Mouse (Mus musculus) adrenal gland, adult (tissue): ENCODE data around the gene Azin2.

Source experiments
- DNase-seq, 2 experiments: peaks; one replicate each; pipeline ENCODE4 v3.0.0; 2022 to 2023; ENCODE audit warnings: low spot score in 1 of 2; ENCODE audit not compliant: inconsistent age in 2 of 2

Azin2 gene

DNA sequence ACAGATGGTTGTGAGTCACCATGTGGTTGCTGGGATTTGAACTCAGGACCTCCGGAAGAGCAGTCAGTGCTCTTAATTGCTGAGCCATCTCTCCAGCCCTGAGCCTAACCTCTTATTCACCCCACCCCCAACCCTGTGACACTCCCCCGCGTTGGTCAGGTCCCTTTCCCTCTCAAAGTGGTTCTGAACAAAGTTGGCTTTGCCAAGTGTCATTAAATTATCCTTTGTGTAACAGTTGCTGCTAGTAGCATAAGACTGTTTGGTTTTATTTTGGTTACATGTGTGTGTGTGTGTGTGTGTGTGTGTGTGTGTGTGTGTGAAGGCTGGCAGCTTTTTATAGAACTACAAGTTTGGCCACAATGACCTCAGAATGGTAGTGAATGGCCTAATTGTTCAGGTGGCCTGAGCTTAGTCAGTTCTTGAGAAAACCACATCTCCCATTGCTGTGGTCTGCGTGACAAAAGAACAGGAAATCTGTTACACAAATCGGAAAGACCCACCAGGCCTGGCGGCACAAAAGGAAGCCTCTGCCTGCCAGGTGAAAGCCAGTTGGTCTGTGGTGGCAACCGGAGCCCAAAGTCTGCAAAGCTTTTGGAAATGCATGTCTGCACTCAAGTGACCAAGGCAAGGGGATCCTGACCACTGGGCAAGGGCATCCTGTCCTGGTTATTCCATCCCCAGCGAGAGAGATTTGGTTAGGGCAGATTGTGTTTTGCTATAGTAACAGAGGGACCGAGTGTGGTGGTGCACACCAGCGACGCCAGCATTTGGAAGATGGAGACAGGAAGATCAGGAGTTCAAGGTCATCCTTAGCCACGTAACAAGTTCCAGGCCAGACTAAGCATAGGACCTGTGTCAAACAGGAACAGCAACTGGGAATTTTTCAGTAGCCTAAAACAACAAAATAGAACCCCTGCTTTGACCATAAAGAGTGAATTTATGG lies 18.9 kb upstream of the Azin2 start:
- DNase-seq = no peak

GRCm38 (mm10) chr4:128978634-128979033 lies 16.4 kb upstream of the Azin2 start:
- no peak for DNase-seq

DNA sequence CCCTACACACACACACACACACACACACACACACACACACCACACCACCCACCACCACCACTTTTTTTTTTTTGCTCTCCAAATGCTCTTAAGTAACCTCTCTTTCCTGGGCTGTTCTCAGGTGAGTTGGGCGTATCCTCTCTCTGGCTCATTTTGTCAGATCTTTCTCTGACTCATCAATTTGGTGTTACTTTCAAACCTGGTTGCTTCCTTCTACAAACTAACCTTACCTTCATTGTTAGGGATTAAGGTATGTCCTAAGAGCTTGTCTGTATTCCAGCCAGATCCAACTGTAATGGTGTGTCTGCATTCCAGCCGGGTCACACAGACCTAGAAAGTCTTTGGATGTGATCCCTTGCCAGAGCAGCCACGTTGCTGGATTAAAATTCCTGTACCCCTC lies 15.0 kb upstream of the Azin2 start:
- no peak for DNase-seq

GRCm38 (mm10) chr4:128976577-128976976 lies 14.3 kb upstream of the Azin2 start:
- DNase-seq = no peak

DNA sequence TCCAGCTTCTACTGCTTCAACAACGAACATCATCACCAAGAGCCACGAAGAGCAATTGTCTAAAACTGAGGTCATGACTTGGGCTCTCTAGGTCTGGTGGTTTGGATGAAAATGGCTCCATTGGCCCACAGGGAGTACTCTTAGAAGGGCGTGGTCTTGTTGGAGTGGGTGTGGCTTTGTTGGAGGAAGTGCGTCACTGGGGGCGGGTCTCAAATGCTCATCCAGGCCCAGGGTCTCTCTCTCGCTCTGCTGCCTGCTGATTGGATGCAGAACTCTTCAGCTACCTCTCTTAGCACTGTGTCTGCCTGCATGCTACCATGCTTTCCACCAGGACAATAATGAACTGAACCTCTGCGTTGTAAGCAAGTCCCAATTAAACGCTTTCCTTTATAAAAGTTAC lies 12.4 kb upstream of the Azin2 start:
- no peak for DNase-seq

DNA sequence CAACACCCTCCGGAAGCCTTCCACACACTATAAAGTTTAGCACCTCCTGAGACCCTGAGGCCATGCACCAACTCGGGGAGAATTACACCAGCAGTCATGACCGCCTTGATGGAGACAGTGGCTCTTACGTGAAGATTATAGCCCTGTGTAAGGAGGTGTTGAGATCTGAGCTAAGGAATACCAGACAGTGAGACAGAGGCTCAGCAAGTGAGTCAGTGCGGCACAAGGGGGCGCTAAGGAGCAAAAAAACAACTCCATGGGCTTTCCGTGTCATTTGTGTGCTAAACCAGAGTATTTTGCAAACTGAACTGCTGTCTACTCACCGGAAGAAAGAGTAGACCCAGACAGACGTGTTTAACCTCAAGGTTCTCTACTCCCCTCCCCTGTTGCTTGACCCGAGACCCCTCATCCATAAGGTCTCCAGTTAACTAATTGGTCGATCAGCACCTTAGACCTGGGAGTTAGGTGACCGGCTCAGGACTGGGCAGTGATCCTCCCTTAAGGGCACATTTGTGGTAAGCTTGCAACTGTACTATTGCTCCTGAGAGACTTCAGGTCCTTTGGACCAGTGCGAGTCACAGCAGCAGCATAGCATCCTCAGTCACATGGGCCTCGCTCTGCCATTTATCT lies 8.9 kb upstream of the Azin2 start:
- peak; percentile 74 to 94 for DNase-seq

DNA sequence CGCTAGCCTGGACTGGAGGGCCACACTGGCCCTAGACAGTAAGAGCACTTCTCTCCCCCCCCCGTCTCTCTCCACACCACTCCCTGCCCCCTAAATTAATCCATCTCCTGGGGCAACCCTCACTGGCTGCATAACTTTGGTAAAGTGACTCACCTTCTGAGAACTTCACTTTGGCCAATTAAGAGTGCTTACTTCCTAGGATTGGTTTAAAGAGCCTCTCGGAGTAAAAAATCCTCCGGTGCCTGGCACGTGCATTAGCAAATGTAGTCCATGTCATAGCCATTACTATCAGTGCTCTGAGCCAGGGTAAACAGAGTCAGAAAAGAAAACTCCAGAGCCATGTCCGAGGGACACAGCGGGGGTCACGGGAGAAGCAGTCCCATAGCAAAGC lies 8.2 kb upstream of the Azin2 start:
- DNase-seq = no peak

DNA sequence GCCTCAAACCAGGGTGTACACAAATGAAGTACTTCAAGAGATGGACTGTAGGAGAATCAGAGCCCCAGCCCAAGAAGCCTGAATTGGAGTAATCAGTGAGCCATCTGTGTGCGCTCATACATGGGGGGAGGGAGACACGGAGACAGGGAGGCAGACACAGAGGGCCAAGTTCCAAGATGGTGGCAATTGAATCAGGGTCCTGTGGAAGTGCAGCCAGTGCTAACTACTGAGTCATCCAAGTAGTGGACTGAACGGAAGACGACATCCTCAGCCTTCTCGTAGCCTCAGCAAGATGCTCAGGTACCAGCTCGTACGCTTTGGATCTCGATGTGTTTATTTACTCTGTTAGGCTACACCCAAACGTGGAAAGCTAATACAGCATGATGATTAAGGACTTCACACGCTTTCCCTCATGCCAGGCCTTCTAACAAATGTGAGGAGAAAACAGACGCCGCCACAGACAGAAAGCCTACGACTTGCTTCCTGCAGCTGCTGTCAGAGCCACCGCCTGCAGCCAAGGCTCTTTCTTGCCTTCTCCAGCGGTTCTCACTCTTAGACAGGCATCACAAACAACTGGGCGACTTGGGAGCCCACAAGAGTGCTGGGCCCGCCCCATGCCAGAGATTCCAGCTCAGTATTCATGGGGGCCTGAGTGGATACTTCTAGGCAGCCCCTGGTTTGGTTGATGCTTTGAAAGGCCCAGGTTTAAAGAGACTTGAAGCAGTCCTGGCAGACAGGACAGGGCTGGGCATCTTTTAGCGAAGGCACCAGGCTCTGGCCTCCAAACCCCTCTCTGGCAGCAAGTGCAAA lies 7.6 kb upstream of the Azin2 start:
- no peak for DNase-seq

- DNase-seq = no peak
These were observed 6.8 kb upstream of the Azin2 start for GRCm38 (mm10) chr4:128969081-128969480.

DNA sequence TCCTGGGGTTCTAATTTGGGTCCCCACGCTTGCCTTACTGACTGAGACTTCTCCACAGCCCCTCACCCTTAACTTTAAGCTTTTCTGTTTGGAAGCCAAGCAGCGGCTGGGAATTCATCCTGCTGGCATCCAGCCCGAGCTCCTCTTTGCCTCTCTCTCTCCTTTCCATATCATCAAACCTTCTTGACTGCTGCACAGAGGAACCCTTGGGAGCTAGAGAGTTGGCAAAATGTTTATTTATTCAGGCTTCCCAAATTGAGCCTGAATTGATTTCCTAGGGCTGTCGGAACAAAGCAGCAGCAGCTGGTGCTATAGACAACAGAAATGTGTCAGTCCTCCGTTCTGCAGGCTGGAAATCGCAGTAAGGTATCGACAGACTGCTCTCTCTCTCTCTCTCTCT lies 4.5 kb upstream of the Azin2 start:
- no peak for DNase-seq

- no peak for DNase-seq
These were observed 666 bp upstream of the Azin2 start for GRCm38 (mm10) chr4:128962926-128963290.

DNA sequence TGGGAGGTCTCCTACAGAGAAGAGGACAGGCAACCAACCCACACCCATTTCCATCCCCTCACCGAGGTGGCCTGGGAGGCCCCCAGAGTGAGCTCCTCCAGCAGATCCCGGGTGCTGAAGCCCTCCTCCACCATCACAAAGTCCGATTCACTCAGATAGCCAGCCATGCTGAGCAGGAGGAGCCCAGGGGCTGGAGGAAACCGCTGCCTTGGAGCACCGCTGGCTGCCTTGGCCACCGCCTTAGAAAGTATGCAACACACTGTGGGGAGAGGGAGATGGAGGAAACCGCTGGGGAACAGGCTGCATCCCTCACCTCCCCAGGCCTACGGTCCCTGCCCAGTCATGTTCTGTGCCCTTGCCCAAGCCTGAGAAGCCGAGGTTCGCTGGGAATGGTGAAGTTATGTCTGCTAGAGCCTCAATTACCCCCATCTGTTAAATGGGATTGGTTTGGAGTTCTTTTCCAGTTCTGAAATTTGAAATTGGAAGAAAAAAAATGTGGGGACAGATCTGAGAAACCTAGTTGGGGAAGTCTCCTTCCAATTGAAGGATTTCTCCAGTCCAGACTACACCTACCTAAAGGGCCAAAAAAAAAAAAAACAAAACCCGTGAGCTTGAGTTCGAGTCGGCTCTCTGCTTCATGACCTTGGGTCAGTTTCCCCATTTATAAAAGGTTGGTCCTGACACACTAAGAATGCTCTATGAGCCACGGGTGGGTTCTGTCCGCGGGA lies 777 bp downstream of the Azin2 start:
- peak; percentile 41 to 74 for DNase-seq

- peak; percentile 38 to 52 for DNase-seq
These were observed 2.6 kb downstream of the Azin2 start for GRCm38 (mm10) chr4:128959676-128960075.

DNA sequence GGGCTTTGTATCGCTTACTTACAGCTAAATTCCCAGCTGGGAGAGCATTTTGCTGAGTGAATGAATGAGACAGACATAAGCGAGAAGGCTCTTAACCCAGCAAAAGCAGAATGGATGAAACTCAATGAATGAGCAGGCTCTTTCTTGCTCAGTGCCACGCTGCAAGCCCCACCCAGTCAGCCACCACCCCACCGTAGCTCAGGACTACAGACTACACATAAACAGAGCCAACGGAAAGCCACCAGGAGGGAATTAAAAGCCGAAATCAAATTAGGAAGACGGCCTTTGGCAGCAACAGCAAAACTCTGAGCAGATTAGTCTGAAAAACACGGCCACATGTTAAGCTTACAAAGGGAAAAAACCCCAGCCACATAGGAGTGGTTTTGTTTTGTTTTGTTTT lies 3.4 kb downstream of the Azin2 start:
- DNase-seq = peak; percentile 38 to 65

DNA sequence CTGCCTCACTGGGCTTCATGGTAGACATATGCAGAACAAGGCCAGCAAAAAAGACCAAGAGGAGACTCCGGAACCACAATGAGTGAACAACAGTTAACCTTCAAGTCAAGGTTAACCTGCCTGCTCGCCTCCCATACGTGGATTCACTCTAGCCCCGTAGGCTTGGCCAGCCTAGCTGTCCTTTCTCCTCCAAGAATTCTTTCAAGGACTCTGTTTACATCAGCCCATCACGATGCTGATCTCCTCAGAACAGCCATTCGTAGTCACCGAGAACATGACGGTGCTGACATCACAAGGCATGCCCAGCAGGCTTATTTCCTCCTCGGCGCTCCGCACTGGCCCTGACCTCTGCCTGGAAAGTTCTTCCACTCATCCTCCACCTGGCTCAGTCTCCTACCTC lies 4.1 kb downstream of the Azin2 start:
- peak; percentile 70 to 85 for DNase-seq

- DNase-seq = peak; percentile 77 to 87
These were observed 4.9 kb downstream of the Azin2 start for GRCm38 (mm10) chr4:128957155-128957911.

GRCm38 (mm10) chr4:128953851-128954250 lies 8.4 kb downstream of the Azin2 start:
- DNase-seq = no peak

DNA sequence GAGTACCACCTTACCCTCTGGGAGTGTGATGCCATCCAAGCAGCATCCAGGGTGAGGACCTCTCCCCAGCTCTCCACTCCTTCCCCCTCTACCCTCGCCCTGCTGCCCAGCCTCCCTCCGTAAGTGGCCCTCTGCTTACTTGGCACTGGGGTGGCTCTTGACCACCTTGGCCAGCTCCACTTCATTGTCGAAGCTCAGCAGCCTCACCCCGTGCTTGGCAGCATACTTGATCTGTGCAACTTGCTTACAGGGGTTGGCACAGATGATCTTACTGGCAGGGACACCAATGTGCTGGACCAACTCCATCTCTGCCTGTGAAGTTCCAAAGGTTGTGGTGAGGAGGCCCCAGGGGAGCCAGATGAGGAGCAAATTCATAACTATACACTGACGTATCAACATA lies 11.8 kb downstream of the Azin2 start:
- DNase-seq = peak in 1 of 2 experiments; percentile 64

- no peak for DNase-seq
These were observed 12.7 kb downstream of the Azin2 start for GRCm38 (mm10) chr4:128949470-128950005.

DNA sequence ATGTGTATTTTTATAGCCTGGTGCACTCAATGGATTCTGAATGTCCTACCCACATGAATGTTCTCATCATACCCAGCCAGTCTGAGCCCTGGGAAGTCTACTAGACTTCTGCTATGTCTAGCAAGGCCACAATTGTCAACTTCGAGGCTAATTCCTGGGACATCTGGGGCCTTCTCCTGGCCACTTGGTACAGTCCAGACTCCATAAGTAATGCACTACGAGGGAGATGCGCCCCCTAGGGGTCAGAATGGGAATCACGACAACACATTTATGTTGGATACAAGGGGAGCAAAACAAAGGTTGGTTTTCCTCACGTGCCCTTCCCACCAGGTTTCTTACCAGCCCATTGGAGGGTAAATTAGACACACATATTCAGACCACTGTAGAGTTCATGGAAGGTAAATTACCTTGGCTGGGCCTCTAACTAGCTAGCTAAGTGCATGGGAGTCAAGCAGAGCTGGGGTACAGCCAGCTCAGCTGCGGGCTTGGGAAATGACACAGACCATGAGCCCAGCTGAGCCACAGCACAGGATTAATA lies 14.0 kb downstream of the Azin2 start:
- peak; percentile 55 to 84 for DNase-seq
